Mouse (Mus musculus) kidney, embryonic 15.5 days (tissue): ENCODE data around the gene Gipr. TPM values are rescaled to one million over a fixed set of nuclear protein-coding genes. Genes with fewer than 3 reads are reported as not detected.
A peak's percentile ranks its signal among the peaks of the same experiment; 100 is the strongest.
"Not testable (repeated sequence)": the region's sequence is repeated elsewhere in the genome, so short reads cannot be mapped to it uniquely, and the experiment has no call there.

Source experiments
- ATAC-seq: fragments of 200-750 bp; cut with Nextera tagmentation; replicated peaks from 2 replicates; pipeline ENCODE4 v1.8.0; 2017; ENCODE audit warnings: moderate TSS enrichment; ENCODE audit not compliant: low FRiP score
- H3K27ac ChIP-seq: fragments of 300-500 bp; sonication (generic); 2 replicates; pipeline ENCODE4 v1.5.1; 2015; ENCODE audit warnings: mild to moderate bottlenecking, inconsistent platforms
- H3K27me3 ChIP-seq: fragments of 300-500 bp; sonication (generic); 2 replicates; pipeline ENCODE4 v1.6.1; 2015; ENCODE audit warnings: inconsistent platforms
- H3K36me3 ChIP-seq: fragments of 300-500 bp; sonication (generic); 2 replicates; pipeline ENCODE4 v1.6.1; 2015; ENCODE audit warnings: inconsistent platforms
- H3K4me1 ChIP-seq: fragments of 300-500 bp; sonication (generic); 2 replicates; pipeline ENCODE4 v1.6.1; 2015; ENCODE audit warnings: inconsistent platforms
- H3K4me2 ChIP-seq: fragments of 300-500 bp; sonication (generic); 2 replicates; pipeline ENCODE4 v1.6.1; 2015; ENCODE audit warnings: moderate library complexity, mild to moderate bottlenecking, inconsistent platforms
- H3K4me3 ChIP-seq: fragments of 300-500 bp; sonication (generic); replicated peaks from 2 replicates; pipeline ENCODE4 v1.5.1; 2015; ENCODE audit warnings: mild to moderate bottlenecking, inconsistent platforms
- H3K9ac ChIP-seq: fragments of 300-500 bp; sonication (generic); 2 replicates; pipeline ENCODE4 v1.6.1; 2015; ENCODE audit warnings: mild to moderate bottlenecking, inconsistent platforms
- H3K9me3 ChIP-seq: fragments of 300-500 bp; sonication (generic); replicated peaks from 2 replicates; pipeline ENCODE4 v1.6.1; 2016; ENCODE audit warnings: inconsistent platforms
- WGBS: fragments of 180-500 bp; shearing (Covaris S2); methylation state at CpG from one replicate; pipeline ENCODE4 v1.1.7; 2015; ENCODE audit warnings: mixed read lengths; 5-methylcytosine and 5-hydroxymethylcytosine counted together
- polyA plus RNA-seq: library from polyadenylated mRNA; unstranded; fragments of >200 nt; fragmentation: Nextera tagmentation; extraction: Ambion mirVana; gene quantifications from 2 replicates; pipeline ENCODE4 v1.2.1, GENCODE M21; 2015

Gipr gene
- polyA plus RNA-seq, 1 experiment from 2014 or later = 1.0 TPM

- Histone ChIP-seq H3K9me3 (no peaks in the 10 kb centered on the region), H3K27ac (no peak overlapping the region), H3K4me3 (peak overlapping the region; percentile 46), H3K4me1 (peaks cover 51% of the 10 kb centered on the region), H3K27me3 (peaks cover 46% of the 10 kb centered on the region), H3K36me3 (no peaks in the 10 kb centered on the region), H3K4me2 (peak overlapping the region; percentile 85), H3K9ac (peak overlapping the region; percentile 56; the same call in 1 of the 2 replicates)
- no peak for ATAC-seq
- 13% methylated on average over 18 of the region's 18 CpGs for WGBS
These were observed 6.5 kb downstream of the Gipr start for GRCm38 (mm10) chr7:19159411-19159810.

- WGBS = 41% methylated on average over 11 of the region's 11 CpGs
- ATAC-seq = no peak
- no peak overlapping the region for H3K4me2 ChIP-seq
These were observed 7.3 kb downstream of the Gipr start for GRCm38 (mm10) chr7:19158601-19159000.

GRCm38 (mm10) chr7:19157160-19157800 lies 8.6 kb downstream of the Gipr start:
- peak overlapping the region; percentile 51 for H3K4me2 ChIP-seq
- peaks cover 40% of the 10 kb centered on the region for H3K4me1 ChIP-seq
- WGBS = 6% methylated on average over 30 of the region's 30 CpGs
- peaks cover 19% of the 10 kb centered on the region for H3K36me3 ChIP-seq
- ATAC-seq = peak; percentile 50; the same call in 1 of the 2 replicates
- H3K9me3 ChIP-seq = no peaks in the 10 kb centered on the region
- H3K4me3 ChIP-seq = peak overlapping the region; percentile 11; the same call in 1 of the 2 replicates
- peak overlapping the region; percentile 48; the same call in 1 of the 2 replicates for H3K27ac ChIP-seq
- peaks cover 29% of the 10 kb centered on the region for H3K27me3 ChIP-seq
- no peak overlapping the region for H3K9ac ChIP-seq

More at GRCm38 (mm10) chr7:19158601-19159000, 7.3 kb downstream of the Gipr start:
- no peaks in the 10 kb centered on the region for H3K9me3 ChIP-seq
- H3K9ac ChIP-seq = no peak overlapping the region
- H3K4me3 ChIP-seq = no peak overlapping the region
- no peak overlapping the region for H3K27ac ChIP-seq
- peaks cover 43% of the 10 kb centered on the region for H3K4me1 ChIP-seq
- H3K36me3 ChIP-seq = peaks cover 6% of the 10 kb centered on the region
- peaks cover 38% of the 10 kb centered on the region for H3K27me3 ChIP-seq

GRCm38 (mm10) chr7:19155825-19156475 lies 10.0 kb downstream of the Gipr start:
- H3K4me2 ChIP-seq = no peak overlapping the region
- H3K27ac ChIP-seq = peak overlapping the region; percentile 14; the same call in 1 of the 2 replicates
- no peak for ATAC-seq
- no peak overlapping the region for H3K4me3 ChIP-seq
- H3K36me3 ChIP-seq = peaks cover 33% of the 10 kb centered on the region
- peaks cover 44% of the 10 kb centered on the region for H3K4me1 ChIP-seq
- 29% methylated on average over 13 of the region's 13 CpGs for WGBS
- H3K9ac ChIP-seq = no peak overlapping the region
- H3K9me3 ChIP-seq = no peaks in the 10 kb centered on the region
- H3K27me3 ChIP-seq = peaks cover 24% of the 10 kb centered on the region

GRCm38 (mm10) chr7:19154796-19155195 lies 11.1 kb downstream of the Gipr start:
- H3K4me2 ChIP-seq = no peak overlapping the region
- H3K9ac ChIP-seq = no peak overlapping the region
- WGBS = 78% methylated on average over 8 of the region's 8 CpGs
- H3K36me3 ChIP-seq = peaks cover 33% of the 10 kb centered on the region
- no peak overlapping the region for H3K27ac ChIP-seq
- H3K27me3 ChIP-seq = peaks cover 14% of the 10 kb centered on the region
- no peaks in the 10 kb centered on the region for H3K9me3 ChIP-seq
- H3K4me3 ChIP-seq = no peak overlapping the region
- no peak for ATAC-seq
- H3K4me1 ChIP-seq = peaks cover 43% of the 10 kb centered on the region

GRCm38 (mm10) chr7:19151121-19151520 lies 14.8 kb downstream of the Gipr start:
- not testable (repeated sequence) for ATAC-seq, H3K9me3 ChIP-seq, H3K27ac ChIP-seq, H3K27me3 ChIP-seq, H3K9ac ChIP-seq
- Histone ChIP-seq H3K36me3 (peaks cover 38% of the 10 kb centered on the region), H3K4me3 (peak overlapping the region; percentile 67; the same call in 1 of the 2 replicates), H3K4me1 (peaks cover 33% of the 10 kb centered on the region), H3K4me2 (peak overlapping the region; percentile 91)
- 86% methylated on average over 10 of the region's 10 CpGs for WGBS

GRCm38 (mm10) chr7:19149626-19150025 lies 16.3 kb downstream of the Gipr start, which contains the start of gene Snrpd2:
Snrpd2 (plus strand) TSS chr7:19149722.
- no peaks in the 10 kb centered on the region for H3K27me3 ChIP-seq
- WGBS = under 1% methylated on average over 24 of the region's 24 CpGs
- ATAC-seq = peak; percentile 93
- peaks cover 48% of the 10 kb centered on the region for H3K36me3 ChIP-seq
- peak within 1 kb of the TSS; percentile 82 for H3K27ac ChIP-seq
- H3K9me3 ChIP-seq = no peaks in the 10 kb centered on the region
- peak within 1 kb of the TSS; percentile 91 for H3K4me2 ChIP-seq
- H3K4me1 ChIP-seq = peaks cover 27% of the 10 kb centered on the region
- peak within 1 kb of the TSS; percentile 87 for H3K9ac ChIP-seq
- H3K4me3 ChIP-seq = peak within 1 kb of the TSS; percentile 67

- peaks cover 27% of the 10 kb centered on the region for H3K4me1 ChIP-seq
- WGBS = under 1% methylated on average over 43 of the region's 43 CpGs
- H3K36me3 ChIP-seq = peaks cover 46% of the 10 kb centered on the region
- peak; percentile 97 for ATAC-seq
- H3K9me3 ChIP-seq = no peaks in the 10 kb centered on the region
- peak within 1 kb of the TSS; percentile 67 for H3K4me3 ChIP-seq
- peak within 1 kb of the TSS; percentile 87 for H3K9ac ChIP-seq
- peak within 1 kb of the TSS; percentile 91 for H3K4me2 ChIP-seq
- no peaks in the 10 kb centered on the region for H3K27me3 ChIP-seq
- H3K27ac ChIP-seq = peak within 1 kb of the TSS; percentile 82
These were observed 16.9 kb downstream of the Gipr start, which contains the start of gene Qpctl for GRCm38 (mm10) chr7:19148875-19149541. Qpctl (minus strand) TSS chr7:19149291.

- H3K36me3 ChIP-seq = peaks cover 39% of the 10 kb centered on the region
- H3K27me3 ChIP-seq = no peaks in the 10 kb centered on the region
- peak overlapping the region; percentile 65 for H3K9ac ChIP-seq
- peak overlapping the region; percentile 81 for H3K27ac ChIP-seq
- peak overlapping the region; percentile 91 for H3K4me2 ChIP-seq
- WGBS = 10% methylated on average over 20 of the region's 20 CpGs
- no peak for ATAC-seq
- H3K4me3 ChIP-seq = peak overlapping the region; percentile 67
- H3K4me1 ChIP-seq = peaks cover 27% of the 10 kb centered on the region
- no peaks in the 10 kb centered on the region for H3K9me3 ChIP-seq
These were observed 17.6 kb downstream of the Gipr start for GRCm38 (mm10) chr7:19148180-19148874.

GRCm38 (mm10) chr7:19147497-19148045 lies 18.4 kb downstream of the Gipr start:
- peak overlapping the region; percentile 91 for H3K4me2 ChIP-seq
- ATAC-seq = no peak
- H3K9ac ChIP-seq = no peak overlapping the region
- 46% methylated on average over 6 of the region's 6 CpGs for WGBS
- no peak overlapping the region for H3K27ac ChIP-seq
- no peaks in the 10 kb centered on the region for H3K27me3 ChIP-seq
- peaks cover 27% of the 10 kb centered on the region for H3K4me1 ChIP-seq
- H3K36me3 ChIP-seq = peaks cover 31% of the 10 kb centered on the region
- H3K4me3 ChIP-seq = peak overlapping the region; percentile 67; the same call in 1 of the 2 replicates
- no peaks in the 10 kb centered on the region for H3K9me3 ChIP-seq

- Histone ChIP-seq H3K36me3 (peaks cover 23% of the 10 kb centered on the region), H3K4me2 (no peak overlapping the region), H3K27ac (no peak overlapping the region), H3K4me1 (peaks cover 27% of the 10 kb centered on the region), H3K27me3 (no peaks in the 10 kb centered on the region), H3K9ac (no peak overlapping the region), H3K4me3 (no peak overlapping the region), H3K9me3 (no peaks in the 10 kb centered on the region)
- 85% methylated on average over 10 of the region's 10 CpGs for WGBS
- ATAC-seq = no peak
These were observed 19.1 kb downstream of the Gipr start for GRCm38 (mm10) chr7:19146793-19147192.
